Mouse (Mus musculus) heart, embryonic 14.5 days (tissue): Measurements from ENCODE around the gene Samm50. TPM values are rescaled to one million over a fixed set of nuclear protein-coding genes. Genes with fewer than 3 reads are reported as not detected.

Source experiments
- ATAC-seq: fragments of 200-750 bp; cut with Nextera tagmentation; 2 replicates; pipeline ENCODE4 v1.8.0; 2017; ENCODE audit warnings: low read depth, moderate TSS enrichment; ENCODE audit not compliant: insufficient number of reproducible peaks, insufficient read depth, low FRiP score
- H3K27ac ChIP-seq, 2 experiments: fragments of 200-500 bp in 1 of 2; fragments of 300-500 bp in 1 of 2; sonication (generic) in 1 of 2; replicated peaks in 1 of 2; 2 replicates each; pipeline ENCODE4 v1.5.1; 2012 to 2014; ENCODE audit warnings: low read depth in 2 of 2, low read length in 2 of 2, control low read depth in 1 of 2, mild to moderate bottlenecking in 1 of 2, mixed read lengths in 1 of 2; ENCODE audit not compliant: control insufficient read depth in 1 of 2, insufficient read depth in 1 of 2
- H3K27me3 ChIP-seq: fragments of 300-500 bp; sonication (generic); 2 replicates; pipeline ENCODE4 v1.6.1; 2014; ENCODE audit warnings: mild to moderate bottlenecking, low read length, control low read depth; ENCODE audit not compliant: control insufficient read depth, insufficient read depth
- H3K36me3 ChIP-seq: fragments of 300-500 bp; sonication (generic); 2 replicates; pipeline ENCODE4 v1.6.1; 2014; ENCODE audit warnings: mild to moderate bottlenecking, control low read depth, low read length, mixed read lengths; ENCODE audit not compliant: control insufficient read depth, insufficient read depth
- H3K4me1 ChIP-seq, 2 experiments: fragments of 200-500 bp in 1 of 2; fragments of 300-500 bp in 1 of 2; sonication (generic) in 1 of 2; 2 replicates each; pipeline ENCODE4 v1.6.1; 2012 to 2014; ENCODE audit warnings: low read length in 2 of 2, control low read depth in 1 of 2, mixed read lengths in 1 of 2; ENCODE audit not compliant: control insufficient read depth in 2 of 2, insufficient read depth in 2 of 2
- H3K4me2 ChIP-seq: fragments of 300-500 bp; sonication (generic); 2 replicates; pipeline ENCODE4 v1.6.1; 2014; ENCODE audit warnings: mild to moderate bottlenecking, low read length
- H3K4me3 ChIP-seq, 2 experiments: fragments of 200-500 bp in 1 of 2; fragments of 300-500 bp in 1 of 2; sonication (generic) in 1 of 2; 2 replicates each; pipeline ENCODE4 v1.5.1; 2012 to 2014; ENCODE audit warnings: low read length in 2 of 2, mild to moderate bottlenecking in 2 of 2, control low read depth in 1 of 2, low read depth in 1 of 2, moderate library complexity in 1 of 2; ENCODE audit not compliant: control insufficient read depth in 1 of 2, insufficient read depth in 1 of 2
- H3K9ac ChIP-seq: fragments of 300-500 bp; sonication (generic); 2 replicates; pipeline ENCODE4 v1.6.1; 2014; ENCODE audit warnings: mild to moderate bottlenecking, low read length
- H3K9me3 ChIP-seq: fragments of 300-500 bp; sonication (generic); 2 replicates; pipeline ENCODE4 v1.6.1; 2016; ENCODE audit warnings: low read length, control low read depth; ENCODE audit not compliant: control insufficient read depth
- WGBS: fragments of 180-500 bp; shearing (Covaris S2); extraction: QIAGEN DNeasy Blood & Tissue Kit; methylation state at CpG from one replicate; pipeline ENCODE4 v1.1.7; 2014; 5-methylcytosine and 5-hydroxymethylcytosine counted together
- polyA plus RNA-seq: library from polyadenylated mRNA; unstranded; fragments of >200 nt; fragmentation: Nextera tagmentation; extraction: Ambion mirVana; gene quantifications from 2 replicates; pipeline ENCODE4 v1.2.1, GENCODE M21; 2014

Samm50 gene
- polyA plus RNA-seq, 1 experiment from 2014 or later, result 88.2 TPM

- Histone ChIP-seq H3K27ac (peak overlapping the region; percentile 52 to 81; a peak in 2 of 4 replicates), H3K9me3 (no peaks in the 10 kb centered on the region), H3K4me1 (peaks cover 15 to 20% of the 10 kb centered on the region in 2 experiments), H3K4me3 (peak overlapping the region in 1 of 2 experiments; percentile 63; a peak in 2 of 4 replicates), H3K4me2 (peak overlapping the region; percentile 85), H3K36me3 (0 out of 2 replicates have a peak, but pooled peaks cover 3% of the 10 kb centered on the region), H3K27me3 (no peaks in the 10 kb centered on the region), H3K9ac (peak overlapping the region; percentile 80)
- 11% methylated on average over 5 of the region's 5 CpGs for WGBS
- ATAC-seq, result no peak
Observed at GRCm38 (mm10) chr15:84230661-84231060, 38.6 kb downstream of the Samm50 start.

GRCm38 (mm10) chr15:84231113-84231712 lies 39.2 kb downstream of the Samm50 start:
- Histone ChIP-seq H3K4me2 (peak overlapping the region; percentile 85), H3K9me3 (no peaks in the 10 kb centered on the region), H3K27ac (peak overlapping the region; percentile 52 to 81), H3K27me3 (no peaks in the 10 kb centered on the region), H3K9ac (peak overlapping the region; percentile 80), H3K36me3 (0 out of 2 replicates have a peak, but pooled peaks cover 3% of the 10 kb centered on the region), H3K4me3 (peak overlapping the region; percentile 63 to 65), H3K4me1 (peaks cover 15 to 20% of the 10 kb centered on the region in 2 experiments)
- ATAC-seq, result peak; percentile 36
- WGBS, result 4% methylated on average over 16 of the region's 16 CpGs

GRCm38 (mm10) chr15:84231721-84232561 lies 39.9 kb downstream of the Samm50 start, which contains the start of gene Parvb:
TSS of gene Parvb (plus strand) at chr15:84232043.
- Histone ChIP-seq H3K4me2 (peak within 1 kb of the TSS; percentile 85), H3K9ac (peak within 1 kb of the TSS; percentile 80), H3K4me1 (peaks cover 15 to 20% of the 10 kb centered on the region in 2 experiments), H3K27ac (peak within 1 kb of the TSS; percentile 52 to 81), H3K36me3 (0 out of 2 replicates have a peak, but pooled peaks cover 3% of the 10 kb centered on the region), H3K4me3 (peak within 1 kb of the TSS; percentile 63 to 65), H3K27me3 (no peaks in the 10 kb centered on the region), H3K9me3 (no peaks in the 10 kb centered on the region)
- under 1% methylated on average over 52 of the region's 53 CpGs for WGBS
- ATAC-seq, result peak; percentile 69

- Histone ChIP-seq H3K36me3 (0 out of 2 replicates have a peak, but pooled peaks cover 3% of the 10 kb centered on the region), H3K4me2 (peak overlapping the region; percentile 85), H3K4me3 (peak overlapping the region; percentile 41 to 63), H3K9ac (peak overlapping the region; percentile 80), H3K27me3 (no peaks in the 10 kb centered on the region), H3K4me1 (peaks cover 15 to 20% of the 10 kb centered on the region in 2 experiments), H3K9me3 (no peaks in the 10 kb centered on the region), H3K27ac (peak overlapping the region; percentile 25 to 81; a peak in 3 of 4 replicates)
- no peak for ATAC-seq
- 6% methylated on average over 8 of the region's 8 CpGs for WGBS
Observed at GRCm38 (mm10) chr15:84232609-84233008, 40.6 kb downstream of the Samm50 start.

- no peak overlapping the region for H3K4me3 ChIP-seq
- 0 out of 2 replicates have a peak, but pooled peaks cover 3% of the 10 kb centered on the region for H3K36me3 ChIP-seq
- H3K9me3 ChIP-seq, result no peaks in the 10 kb centered on the region
- no peak overlapping the region for H3K9ac ChIP-seq
- H3K4me2 ChIP-seq, result no peak overlapping the region
- WGBS, result 68% methylated on average over 7 of the region's 7 CpGs
- peaks cover 28 to 32% of the 10 kb centered on the region in 2 experiments for H3K4me1 ChIP-seq
- H3K27ac ChIP-seq, result peak overlapping the region; percentile 34 to 57
- H3K27me3 ChIP-seq, result no peaks in the 10 kb centered on the region
- no peak for ATAC-seq
Observed at GRCm38 (mm10) chr15:84234794-84235581, 42.9 kb downstream of the Samm50 start.

GRCm38 (mm10) chr15:84235646-84236045 lies 43.6 kb downstream of the Samm50 start:
- Histone ChIP-seq H3K27me3 (no peaks in the 10 kb centered on the region), H3K27ac (peak overlapping the region in 1 of 2 experiments; percentile 34; a peak in 2 of 4 replicates), H3K36me3 (0 out of 2 replicates have a peak, but pooled peaks cover 3% of the 10 kb centered on the region), H3K4me2 (no peak overlapping the region), H3K4me3 (no peak overlapping the region), H3K9me3 (no peaks in the 10 kb centered on the region), H3K4me1 (peaks cover 27 to 30% of the 10 kb centered on the region in 2 experiments), H3K9ac (no peak overlapping the region)
- ATAC-seq, result peak; percentile 33
- 72% methylated on average over 7 of the region's 7 CpGs for WGBS

- ATAC-seq, result no peak
- WGBS, result 55% methylated on average over 15 of the region's 15 CpGs
- peaks cover 16 to 20% of the 10 kb centered on the region in 2 experiments for H3K4me1 ChIP-seq
Observed at GRCm38 (mm10) chr15:84238552-84238951, 46.5 kb downstream of the Samm50 start.

More at GRCm38 (mm10) chr15:84238552-84238951, 46.5 kb downstream of the Samm50 start:
- Histone ChIP-seq H3K4me3 (no peak overlapping the region), H3K9ac (no peak overlapping the region), H3K27me3 (no peaks in the 10 kb centered on the region), H3K9me3 (no peaks in the 10 kb centered on the region), H3K36me3 (peaks cover 9% of the 10 kb centered on the region; the same call in 1 of the 2 replicates), H3K27ac (no peak overlapping the region), H3K4me2 (no peak overlapping the region)
